Mouse (Mus musculus) midbrain, embryonic 14.5 days (tissue): ENCODE measurements at regions not wholly inside any gene's neighbourhood (a gene's known extent, or its start where the extent isn't known, plus 50 kb on each side); places are given as distances from the start of the nearest gene placed in this dataset.

Source experiments
- ATAC-seq: fragments of 200-750 bp; cut with Nextera tagmentation; 2 replicates; pipeline ENCODE4 v1.8.0; 2017; ENCODE audit warnings: moderate number of reproducible peaks, moderate library complexity; ENCODE audit not compliant: low FRiP score, low TSS enrichment
- DNase-seq: peaks from one replicate; pipeline ENCODE4 v3.0.0-alpha.2; 2015
- H3K27ac ChIP-seq: fragments of 300-500 bp; sonication (generic); replicated peaks from 2 replicates; pipeline ENCODE4 v1.5.1; 2014; ENCODE audit warnings: mild to moderate bottlenecking, low read depth, low read length, moderate library complexity
- H3K27me3 ChIP-seq: fragments of 300-500 bp; sonication (generic); 2 replicates; pipeline ENCODE4 v1.6.1; 2014; ENCODE audit warnings: low read length, control low read depth, mixed read lengths; ENCODE audit not compliant: control insufficient read depth, insufficient read depth
- H3K36me3 ChIP-seq: fragments of 300-500 bp; sonication (generic); 2 replicates; pipeline ENCODE4 v1.6.1; 2014; ENCODE audit warnings: low read length, control low read depth; ENCODE audit not compliant: control insufficient read depth, insufficient read depth
- H3K4me1 ChIP-seq: fragments of 300-500 bp; sonication (generic); 2 replicates; pipeline ENCODE4 v1.6.1; 2014; ENCODE audit warnings: mild to moderate bottlenecking, antibody characterized with exemption, low read length, control low read depth; ENCODE audit not compliant: control insufficient read depth, insufficient read depth
- H3K4me2 ChIP-seq: fragments of 300-500 bp; sonication (generic); 2 replicates; pipeline ENCODE4 v1.6.1; 2014; ENCODE audit warnings: mild to moderate bottlenecking, low read length, moderate library complexity
- H3K4me3 ChIP-seq: fragments of 300-500 bp; sonication (generic); replicated peaks from 2 replicates; pipeline ENCODE4 v1.5.1; 2014; ENCODE audit warnings: low read depth, low read length
- H3K9ac ChIP-seq: fragments of 300-500 bp; sonication (generic); replicated peaks from 2 replicates; pipeline ENCODE4 v1.6.1; 2014; ENCODE audit warnings: mild to moderate bottlenecking, low read length, moderate library complexity
- H3K9me3 ChIP-seq: fragments of 300-500 bp; sonication (generic); 2 replicates; pipeline ENCODE4 v1.6.1; 2016; ENCODE audit warnings: low read length, control low read depth, mixed read lengths; ENCODE audit not compliant: control insufficient read depth
- WGBS: fragments of 180-500 bp; shearing (Covaris S2); extraction: QIAGEN DNeasy Blood & Tissue Kit; methylation state at CpG from one replicate; pipeline ENCODE4 v1.1.7; 2014; 5-methylcytosine and 5-hydroxymethylcytosine counted together

DNA sequence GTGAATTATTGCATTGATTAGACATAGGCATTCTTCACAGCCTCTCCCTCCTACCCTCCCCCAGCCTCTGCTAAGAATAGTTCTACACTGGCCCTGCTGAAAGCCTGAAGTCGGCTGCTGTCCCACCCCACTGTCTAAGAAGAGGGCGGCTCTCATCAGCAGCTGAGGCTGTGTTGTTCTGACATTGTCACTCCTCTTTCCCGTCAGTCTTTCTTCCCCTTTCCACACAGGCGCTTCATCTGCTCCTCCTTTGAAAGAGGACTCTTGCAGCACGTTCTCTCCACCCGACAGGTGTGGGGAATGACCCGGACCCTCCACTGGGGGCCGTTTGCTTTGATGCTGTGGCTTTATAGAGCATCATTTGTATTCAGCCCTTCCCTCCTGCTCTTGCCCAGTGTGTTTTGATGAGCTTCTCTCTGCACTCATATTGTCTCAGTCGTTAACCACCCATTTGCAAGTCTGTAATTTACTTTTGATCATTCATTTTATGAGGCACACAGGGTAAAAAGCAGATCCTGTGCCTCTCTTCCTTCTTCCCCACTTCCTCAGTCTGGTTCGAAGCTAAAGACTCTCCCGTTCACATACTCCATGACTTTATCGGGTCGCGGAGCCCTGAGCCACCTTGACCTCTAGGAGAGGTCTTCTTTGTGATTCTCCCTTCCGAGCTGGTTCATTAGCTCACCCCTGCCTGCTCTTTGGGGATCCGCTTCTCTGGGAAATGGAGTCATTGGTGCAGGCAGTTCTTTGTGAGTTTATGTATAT lies 142.2 kb upstream of the Snx19 start:
- peaks cover 21% of the 10 kb centered on the region for H3K4me1 ChIP-seq
- H3K4me3 ChIP-seq, result no peak overlapping the region
- 11% methylated on average over 16 of the region's 16 CpGs for WGBS
- peak overlapping the region; percentile 37 for H3K27ac ChIP-seq
- no peaks in the 10 kb centered on the region for H3K36me3 ChIP-seq
- peak; percentile 69 for DNase-seq
- H3K4me2 ChIP-seq, result peak overlapping the region; percentile 32
- no peaks in the 10 kb centered on the region for H3K27me3 ChIP-seq
- ATAC-seq, result peak; percentile 62; the same call in 1 of the 2 replicates
- no peak overlapping the region for H3K9ac ChIP-seq
- no peaks in the 10 kb centered on the region for H3K9me3 ChIP-seq

DNA sequence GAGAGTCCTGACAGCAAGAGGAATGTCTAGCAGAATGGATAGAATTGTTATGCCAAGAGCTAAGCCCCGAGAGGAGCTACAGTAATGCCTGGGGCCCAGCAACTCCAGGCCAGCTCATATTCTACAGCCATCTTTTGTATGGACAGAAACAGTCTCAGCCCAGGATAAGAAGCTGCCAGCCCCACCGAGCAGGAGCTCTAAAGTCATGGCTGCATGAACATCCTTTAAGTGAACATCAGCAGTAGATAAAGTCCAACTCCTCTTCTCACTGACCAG lies 141.6 kb upstream of the Snx19 start:
- Histone ChIP-seq H3K4me2 (no peak overlapping the region), H3K9ac (no peak overlapping the region), H3K36me3 (no peaks in the 10 kb centered on the region), H3K4me3 (no peak overlapping the region), H3K27ac (peak overlapping the region; percentile 37), H3K9me3 (no peaks in the 10 kb centered on the region), H3K27me3 (no peaks in the 10 kb centered on the region), H3K4me1 (peaks cover 21% of the 10 kb centered on the region)
- DNase-seq (no peak), ATAC-seq (no peak)
- WGBS, result 19% methylated on average over 2 of the region's 2 CpGs

DNA sequence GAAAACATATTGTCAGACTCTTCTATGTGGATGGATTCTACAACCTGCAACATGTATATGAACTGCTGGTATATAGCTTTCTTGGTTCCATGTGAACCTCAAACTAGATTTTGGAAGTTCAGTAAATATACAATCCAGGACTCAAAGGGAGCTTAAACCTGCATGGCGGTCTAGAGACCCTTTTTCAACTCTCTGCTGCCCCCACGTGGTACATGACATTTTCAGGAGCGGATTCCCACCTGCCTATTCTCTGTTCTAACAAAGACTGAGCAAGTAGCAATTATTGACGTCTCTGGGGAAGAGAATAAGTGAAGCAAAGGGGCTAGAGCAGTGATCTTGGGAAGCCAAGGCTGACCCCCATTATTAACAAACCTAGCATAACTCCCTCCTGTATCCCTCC lies 127.1 kb upstream of the Snx19 start:
- H3K4me1 ChIP-seq, result peaks cover 11% of the 10 kb centered on the region; the same call in 1 of the 2 replicates
- H3K27me3 ChIP-seq, result no peaks in the 10 kb centered on the region
- no peaks in the 10 kb centered on the region for H3K36me3 ChIP-seq
- H3K4me2 ChIP-seq, result no peak overlapping the region
- H3K4me3 ChIP-seq, result no peak overlapping the region
- peak; percentile 87 for DNase-seq
- no peaks in the 10 kb centered on the region for H3K9me3 ChIP-seq
- no peak overlapping the region for H3K27ac ChIP-seq
- no peak overlapping the region for H3K9ac ChIP-seq
- WGBS, result 11% methylated on average over 4 of the region's 4 CpGs
- ATAC-seq, result no peak

DNA sequence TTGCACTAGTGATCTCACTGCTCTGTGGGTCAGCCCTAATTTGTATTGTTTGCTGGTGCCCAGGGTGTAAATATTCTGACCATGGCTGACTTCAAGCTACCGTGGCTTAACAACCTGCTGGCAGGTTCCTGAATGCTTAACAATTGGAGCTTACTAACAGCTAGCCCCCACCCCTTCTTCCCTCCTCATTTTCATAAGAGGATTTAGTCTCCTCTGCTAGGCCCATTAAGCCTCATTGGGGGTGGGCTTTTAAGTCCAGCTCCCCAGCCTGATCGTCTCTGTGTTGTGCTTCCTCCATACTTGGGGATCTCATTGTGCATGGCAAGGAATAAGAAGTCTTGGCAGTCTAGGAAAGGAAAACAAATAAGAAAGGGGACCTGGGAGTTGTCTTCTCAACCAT lies 118.6 kb upstream of the Snx19 start:
- ATAC-seq, result no peak
- WGBS, result 4% methylated on average over 2 of the region's 2 CpGs
- H3K9ac ChIP-seq, result no peak overlapping the region

DNA sequence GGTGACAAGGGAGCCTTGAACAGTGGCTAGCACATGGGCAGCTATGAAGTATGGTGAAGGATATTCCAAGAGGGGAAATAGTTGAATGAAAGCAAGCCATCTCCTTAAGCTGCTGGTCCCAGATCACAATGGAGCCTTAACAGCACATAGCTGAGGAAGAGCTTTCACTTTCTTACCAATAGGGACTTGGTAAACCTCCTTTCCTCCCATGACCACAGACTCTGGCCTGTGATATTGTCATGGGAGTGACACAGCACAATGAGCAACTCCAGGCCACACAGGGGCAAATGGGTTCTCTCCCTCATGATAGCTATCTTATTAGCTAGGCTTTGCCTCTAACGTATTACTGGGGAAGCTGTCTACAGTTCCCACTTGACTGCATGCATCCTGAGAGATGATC lies 113.5 kb upstream of the Snx19 start:
- ATAC-seq (no peak), DNase-seq (no peak)
- Histone ChIP-seq H3K36me3 (no peaks in the 10 kb centered on the region), H3K4me1 (0 out of 2 replicates have a peak, but pooled peaks cover 7% of the 10 kb centered on the region), H3K27me3 (no peaks in the 10 kb centered on the region), H3K9me3 (no peaks in the 10 kb centered on the region), H3K4me2 (no peak overlapping the region), H3K27ac (no peak overlapping the region), H3K9ac (no peak overlapping the region), H3K4me3 (no peak overlapping the region)
- WGBS, result 76% methylated on average over 1 of the region's 1 CpGs

More for the DNA sequence above, 118.6 kb upstream of the Snx19 start:
- H3K36me3 ChIP-seq, result no peaks in the 10 kb centered on the region
- H3K9me3 ChIP-seq, result no peaks in the 10 kb centered on the region
- DNase-seq, result peak; percentile 56
- H3K27ac ChIP-seq, result no peak overlapping the region
- no peaks in the 10 kb centered on the region for H3K27me3 ChIP-seq
- peaks cover 6% of the 10 kb centered on the region; the same call in 1 of the 2 replicates for H3K4me1 ChIP-seq
- H3K4me3 ChIP-seq, result no peak overlapping the region
- H3K4me2 ChIP-seq, result no peak overlapping the region

DNA sequence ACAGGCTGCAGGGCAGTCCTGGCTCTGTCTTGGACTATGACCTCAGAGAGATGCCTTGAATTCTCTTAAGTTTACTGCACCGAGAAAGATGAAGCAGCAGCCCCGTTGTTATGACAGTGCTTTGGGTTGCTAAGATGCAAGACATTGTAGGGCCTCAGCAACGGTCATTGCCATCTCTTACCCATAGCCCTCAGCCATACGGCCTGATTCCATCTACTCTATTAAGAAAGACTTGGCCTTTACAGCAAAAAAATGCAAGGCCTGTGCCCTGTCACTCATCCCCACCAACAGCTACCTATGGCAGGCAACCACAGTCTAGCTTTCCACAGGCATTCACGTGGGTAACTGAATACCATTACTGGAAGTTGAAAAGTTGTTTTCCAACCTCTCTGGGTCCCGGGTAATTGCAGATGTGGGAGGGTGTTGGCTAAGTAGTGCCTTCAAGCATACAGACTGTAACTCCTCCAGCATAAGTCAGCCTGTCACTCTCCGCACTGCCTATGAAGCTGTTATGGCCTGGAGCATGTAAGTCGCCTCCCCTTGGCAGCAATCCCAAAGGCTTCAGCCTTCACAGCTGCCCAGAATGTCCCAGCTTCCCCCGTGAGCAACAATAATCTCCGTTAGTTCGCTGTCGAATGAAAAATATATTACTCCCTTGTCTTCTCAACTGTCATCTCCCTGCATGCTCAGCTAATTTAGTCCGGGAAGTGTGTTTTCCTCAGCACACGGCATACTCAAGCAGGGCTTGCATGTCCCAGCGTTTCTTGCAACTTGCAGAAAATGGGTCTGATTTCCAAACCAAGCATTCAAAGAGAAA lies 112.3 kb upstream of the Snx19 start:
- ATAC-seq (no peak), DNase-seq (peak; percentile 74)
- WGBS, result 50% methylated on average over 15 of the region's 15 CpGs
- Histone ChIP-seq H3K27ac (peak overlapping the region; percentile 21), H3K27me3 (no peaks in the 10 kb centered on the region), H3K4me1 (0 out of 2 replicates have a peak, but pooled peaks cover 6% of the 10 kb centered on the region), H3K9me3 (no peaks in the 10 kb centered on the region), H3K4me3 (no peak overlapping the region), H3K36me3 (no peaks in the 10 kb centered on the region), H3K9ac (no peak overlapping the region), H3K4me2 (0 out of 2 replicates have a peak overlapping the region, but pooled peaks have one; percentile 1)

DNA sequence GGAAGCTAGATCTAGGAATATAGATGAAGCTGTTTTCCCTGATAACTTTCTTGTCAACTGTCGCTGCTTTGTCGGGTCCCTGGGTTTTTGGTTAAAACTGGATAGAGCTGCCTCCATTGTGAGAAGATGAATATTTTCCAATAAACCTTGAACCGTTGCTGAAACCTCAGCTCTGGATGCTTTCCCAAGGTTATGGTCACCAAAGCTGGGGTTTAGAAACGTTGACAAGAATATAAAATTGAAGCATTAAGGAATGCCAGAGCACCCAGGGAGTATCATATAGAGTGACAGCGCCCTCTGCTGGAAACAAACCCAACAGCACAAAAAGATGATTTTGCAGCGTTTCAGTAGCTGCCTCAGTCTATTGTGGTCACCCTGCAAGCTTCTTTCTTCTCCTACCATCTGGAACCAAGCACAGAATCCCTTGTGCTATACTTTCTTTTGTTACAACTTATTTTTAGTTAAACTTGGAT lies 111.7 kb upstream of the Snx19 start:
- Histone ChIP-seq H3K4me3 (no peak overlapping the region), H3K4me2 (0 out of 2 replicates have a peak overlapping the region, but pooled peaks have one; percentile 1), H3K4me1 (0 out of 2 replicates have a peak, but pooled peaks cover 4% of the 10 kb centered on the region), H3K9me3 (no peaks in the 10 kb centered on the region), H3K27me3 (no peaks in the 10 kb centered on the region), H3K9ac (no peak overlapping the region), H3K27ac (peak overlapping the region; percentile 21), H3K36me3 (no peaks in the 10 kb centered on the region)
- DNase-seq (peak; percentile 88), ATAC-seq (no peak)
- WGBS, result 29% methylated on average over 6 of the region's 6 CpGs

DNA sequence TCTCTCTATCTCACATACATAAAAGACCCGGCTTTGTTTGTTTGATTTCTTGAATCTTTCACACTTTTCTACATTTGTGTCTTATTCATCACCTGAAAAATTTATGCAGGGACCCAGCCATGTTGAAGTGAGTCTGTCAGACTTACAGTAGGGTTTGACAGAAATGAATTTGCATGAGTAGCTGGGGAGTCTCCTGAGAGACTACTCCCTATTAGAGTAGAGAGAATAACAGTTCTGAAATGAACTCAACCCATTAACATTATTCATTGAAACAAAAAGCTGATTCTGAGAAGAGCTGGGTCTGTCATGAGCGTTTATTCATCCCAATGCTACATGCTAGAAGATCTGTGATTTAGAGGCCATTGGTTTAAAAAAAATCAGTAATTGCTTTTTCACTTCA lies 82.0 kb upstream of the Snx19 start:
- no peak overlapping the region for H3K4me2 ChIP-seq
- H3K4me1 ChIP-seq, result no peaks in the 10 kb centered on the region
- DNase-seq, result no peak
- 75% methylated on average over 2 of the region's 2 CpGs for WGBS
- H3K27ac ChIP-seq, result no peak overlapping the region
- no peaks in the 10 kb centered on the region for H3K9me3 ChIP-seq
- ATAC-seq, result no peak
- H3K9ac ChIP-seq, result no peak overlapping the region
- H3K4me3 ChIP-seq, result no peak overlapping the region
- H3K36me3 ChIP-seq, result no peaks in the 10 kb centered on the region
- H3K27me3 ChIP-seq, result no peaks in the 10 kb centered on the region
